Mouse (Mus musculus) heart, postnatal 14 days (tissue): ENCODE results near the gene Ms4a6c. TPM values are rescaled to one million over a fixed set of nuclear protein-coding genes. Genes with fewer than 3 reads are reported as not detected.
A peak's percentile ranks its signal among the peaks of the same experiment; 100 is the strongest.
"Not testable (repeated sequence)": the region's sequence is repeated elsewhere in the genome, so short reads cannot be mapped to it uniquely, and the experiment has no call there.

Experiments used
- DNase-seq, 2 experiments: peaks; one replicate each; pipeline ENCODE4 v3.0.0; 2021 to 2022
- intact Hi-C: fragments of 180-260 bp; cut with DNase I; formaldehyde crosslinking; loops from one replicate; pipeline ENCODE4 v1.15.1; 2025
- total RNA-seq, 2 experiments: library from RNA; stranded (reverse); gene quantifications; 2 replicates each; pipeline ENCODE4 v1.2.3; 2021

Gene Ms4a6c
- total RNA-seq, 2 experiments from 2014 or later = 8.3 to 11.2 TPM

- DNase-seq, intact Hi-C loops: not testable (repeated sequence)
Observed at GRCm38 (mm10) chr19:11497300-11497699, 28.1 kb downstream of the Ms4a6c start.

GRCm38 (mm10) chr19:11500796-11501195, 31.6 kb downstream of the Ms4a6c start:
- intact Hi-C loops = loop anchor here (2.0 kb wide), 1 partner anchor 48 kb away; no protein-coding TSS in a partner anchor

GRCm38 (mm10) chr19:11501326-11501725, 32.2 kb downstream of the Ms4a6c start:
- no peak for DNase-seq
- intact Hi-C loops = loop anchor here (2.0 kb wide), 1 partner anchor 47 kb away; no protein-coding TSS in a partner anchor

More at GRCm38 (mm10) chr19:11500796-11501195, 31.6 kb downstream of the Ms4a6c start:
- no peak for DNase-seq

GRCm38 (mm10) chr19:11504857-11505256, 35.7 kb downstream of the Ms4a6c start:
- DNase-seq = no peak
- intact Hi-C loops = no loop called here

GRCm38 (mm10) chr19:11513458-11513857, 44.3 kb downstream of the Ms4a6c start:
- intact Hi-C loops = no loop called here
- no peak for DNase-seq

DNA sequence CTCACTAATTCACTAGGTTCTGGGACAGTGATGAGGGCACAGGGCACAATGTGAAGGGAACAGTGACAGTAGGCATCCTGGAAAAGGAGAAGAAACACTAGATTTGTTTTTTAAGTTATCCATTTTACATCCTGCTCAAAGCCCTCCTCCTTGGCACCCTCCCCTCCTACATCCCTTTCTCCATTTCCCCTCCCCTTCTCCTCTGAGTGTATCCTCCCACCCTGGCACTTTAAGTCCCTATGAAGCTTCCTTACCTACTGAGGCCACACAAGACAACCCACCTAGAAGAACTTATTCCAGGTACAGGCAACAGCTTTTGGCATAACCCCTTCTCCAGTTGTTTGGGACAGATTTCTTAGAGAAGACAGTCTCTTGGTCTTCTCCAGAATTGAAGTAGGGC, 47.1 kb downstream of the Ms4a6c start, which contains the start of gene Ms4a6b:
TSS of gene Ms4a6b (plus strand) at position 267 of the 400 bp plus-strand sequence.
- intact Hi-C loops = no loop called here
- DNase-seq = no peak

DNA sequence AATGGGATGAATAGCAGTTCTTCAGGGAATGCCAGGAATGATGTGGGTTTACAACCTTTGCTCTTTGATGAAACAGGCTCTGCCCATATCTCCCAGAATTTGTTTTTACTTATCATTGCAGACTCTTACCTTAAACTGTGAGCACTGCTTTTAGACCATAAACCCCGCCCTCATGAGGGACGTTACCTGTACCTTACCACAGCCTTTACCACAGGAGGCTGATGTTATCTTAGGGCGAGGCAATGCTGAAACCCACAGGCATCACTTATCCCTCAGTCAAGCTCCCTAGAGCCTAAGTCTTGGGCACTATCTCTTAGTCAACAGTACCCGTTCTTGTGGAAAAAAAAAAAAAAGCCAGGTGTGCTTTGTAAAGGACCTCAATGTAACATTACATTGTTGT, 47.7 kb downstream of the Ms4a6c start:
- intact Hi-C loops = no loop called here
- DNase-seq = no peak

DNA sequence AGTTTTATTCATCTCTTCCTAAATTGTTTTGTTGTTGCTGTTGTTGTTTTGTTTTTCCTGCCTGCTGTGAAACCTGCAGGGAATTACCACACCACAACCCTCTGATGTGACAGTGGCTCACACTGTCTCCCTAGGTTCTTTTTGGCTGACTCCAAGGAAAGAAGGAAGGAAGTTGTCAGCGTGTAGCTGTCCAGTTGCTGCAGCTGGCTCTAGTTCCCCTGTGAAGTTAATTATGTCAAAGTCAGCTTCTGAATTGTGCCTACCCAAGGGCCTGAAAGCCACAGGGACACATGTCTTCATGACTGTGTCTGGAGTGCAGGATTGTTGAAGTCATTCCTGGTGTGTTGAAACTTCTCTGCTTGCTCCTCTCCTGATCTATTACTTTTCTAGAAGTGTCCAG, 48.2 kb downstream of the Ms4a6c start:
- peak in 1 of 2 experiments; percentile 10 for DNase-seq

GRCm38 (mm10) chr19:11518356-11518755, 49.2 kb downstream of the Ms4a6c start:
- intact Hi-C loops, DNase-seq: not testable (repeated sequence)

More for the DNA sequence above, 48.2 kb downstream of the Ms4a6c start:
- intact Hi-C loops = not testable (repeated sequence)

DNA sequence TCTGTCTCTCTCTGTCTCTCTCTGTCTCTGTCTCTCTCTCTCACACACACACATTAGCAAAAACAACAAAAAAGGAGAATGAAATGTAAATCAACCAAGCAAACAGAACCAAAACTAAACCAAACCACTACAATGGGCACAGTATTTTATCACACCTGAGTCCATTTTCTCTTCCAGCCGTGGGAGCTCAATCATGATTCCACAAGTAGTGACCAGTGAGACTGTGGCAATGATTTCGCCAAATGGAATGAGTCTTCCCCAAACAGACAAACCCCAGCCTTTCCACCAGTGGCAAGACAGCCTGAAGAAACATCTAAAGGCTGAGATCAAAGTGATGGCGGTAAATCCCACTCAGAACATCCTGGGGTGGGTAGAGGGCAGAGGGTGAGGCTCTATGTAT, 51.0 kb downstream of the Ms4a6c start:
- intact Hi-C loops = no loop called here

More for the DNA sequence above, 51.0 kb downstream of the Ms4a6c start:
- DNase-seq = no peak

Other genes with a start within 250 kb of the Ms4a6c start
- not detected for gene Ms4a12, start 236.9 kb upstream of the Ms4a6c start, total RNA-seq
- gene Ms4a1, start 203.1 kb upstream of the Ms4a6c start, total RNA-seq = under 1 TPM; 0.59 to 0.74 TPM
- gene Ms4a5, start 185.5 kb upstream of the Ms4a6c start, total RNA-seq = not detected
- gene Ms4a14, start 154.9 kb upstream of the Ms4a6c start, total RNA-seq = under 1 TPM in 1 of 2 experiments, not detected in 1; 0.10 TPM
- 1 to 10 TPM; 1.1 to 1.3 TPM for gene Ms4a7, start 133.2 kb upstream of the Ms4a6c start, total RNA-seq
- 10 to 100 TPM in 1 of 2 experiments, 1 to 10 TPM in 1; 7.6 to 10.7 TPM for gene Ms4a4a, start 93.8 kb upstream of the Ms4a6c start, total RNA-seq
- gene Ms4a4c, start 64.6 kb upstream of the Ms4a6c start, total RNA-seq = under 1 TPM in 1 of 2 experiments, not detected in 1; 0.37 TPM
- gene Ms4a4b, start 25.8 kb upstream of the Ms4a6c start, total RNA-seq = 1 to 10 TPM in 1 of 2 experiments, under 1 TPM in 1; 0.41 to 1.2 TPM
- gene Gm8369, start 16.6 kb downstream of the Ms4a6c start, total RNA-seq = under 1 TPM in 1 of 2 experiments, not detected in 1; 0.22 TPM
- gene Ms4a6b, start 47.1 kb downstream of the Ms4a6c start, total RNA-seq = 1 to 10 TPM; 5.9 to 7.1 TPM
- 1 to 10 TPM; 4.0 to 6.4 TPM for gene Ms4a4d, start 67.4 kb downstream of the Ms4a6c start, total RNA-seq
- gene Ms4a6d, start 135.5 kb downstream of the Ms4a6c start, total RNA-seq = 1 to 10 TPM; 3.6 to 5.0 TPM
- not detected for gene Ms4a2, start 154.4 kb downstream of the Ms4a6c start, total RNA-seq
- gene Ms4a3, start 171.5 kb downstream of the Ms4a6c start, total RNA-seq = not detected
- not detected for gene Oosp2, start 191.2 kb downstream of the Ms4a6c start, total RNA-seq
- not detected for gene Oosp1, start 221.8 kb downstream of the Ms4a6c start, total RNA-seq
- not detected for gene Oosp3, start 227.7 kb downstream of the Ms4a6c start, total RNA-seq